Comparison of ENCODE assay signal across 8 mouse cellular contexts in the genomic region with DNA sequence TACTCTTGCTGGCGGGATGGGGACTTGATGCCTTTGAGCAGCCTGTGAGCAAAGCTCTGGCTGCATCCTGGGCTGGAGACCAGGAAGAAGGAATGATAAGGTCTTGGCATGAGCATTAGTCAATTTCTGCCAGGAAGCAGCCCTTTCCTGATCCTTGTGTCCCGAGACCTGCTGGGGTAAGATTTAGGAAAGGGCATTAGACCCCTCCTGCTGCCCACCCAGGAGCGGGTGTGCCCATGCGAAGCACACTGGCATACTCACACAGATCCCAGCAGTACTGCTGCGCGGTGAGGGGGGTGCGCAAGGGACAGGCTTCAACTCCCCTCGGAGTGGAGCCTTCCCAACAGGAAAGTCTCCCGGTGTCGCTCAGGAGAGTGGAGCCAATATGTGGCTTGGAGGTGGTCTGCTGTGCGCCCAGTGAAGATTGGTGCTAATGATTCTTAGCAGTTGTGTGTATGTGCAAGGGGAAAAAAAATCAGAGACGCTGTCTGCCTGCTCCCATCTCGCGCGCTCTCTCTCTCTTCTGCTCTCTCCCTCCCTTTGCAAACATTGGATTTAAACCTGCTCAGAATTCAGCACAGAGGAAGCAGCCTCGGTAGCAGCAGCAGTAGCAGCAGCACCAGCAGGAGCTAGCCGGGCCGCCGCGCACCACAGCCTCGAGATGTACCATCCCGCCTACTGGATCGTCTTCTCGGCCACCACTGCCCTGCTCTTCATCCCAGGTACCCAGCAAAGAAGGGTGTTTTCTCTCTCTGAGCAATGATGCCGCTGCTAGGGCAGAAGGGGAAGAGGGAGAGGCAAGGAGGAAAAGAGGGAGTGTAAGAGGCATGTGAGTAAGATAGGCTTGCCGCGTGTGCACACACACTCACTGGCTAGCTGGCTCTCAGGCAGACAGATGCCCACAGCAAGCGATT. TPM values are rescaled to one million over a fixed set of nuclear protein-coding genes. Genes with fewer than 3 reads are reported as not detected.
DNase-seq lines count a peak whose midpoint lies in the region; ATAC-seq and TF ChIP-seq lines count a peak whose summit lies in the region.

A gene (plus strand): TSS at position 51 of the 914 bp plus-strand sequence.

- no peak; the same call in 1 of the 2 replicates for ATAC-seq in heart, embryonic 13.5 days (ENCODE audit: extremely low read depth, insufficient number of reproducible peaks, low FRiP score, low TSS enrichment)
- ATAC-seq in inflammation-experienced regulatory T-cells, adult 6 months, result no peak

- H3K9me3 ChIP-seq in heart, embryonic 13.5 days, result no peaks in the 10 kb centered on the region

- H3K4me2 ChIP-seq in heart, embryonic 13.5 days, result peak within 1 kb of the TSS; percentile 76

- peak within 1 kb of the TSS; percentile 41 for H3K9ac ChIP-seq in heart, embryonic 13.5 days

- no peak within 1 kb of the TSS for H3K27ac ChIP-seq in heart, embryonic 13.5 days (replicated peaks)
- H3K27ac ChIP-seq in olfactory bulb, adult 2 months (ENCODE audit: insufficient read depth, low read depth, low read length), result peak within 1 kb of the TSS; percentile 66

- H3K36me3 ChIP-seq in heart, embryonic 13.5 days, result no peaks in the 10 kb centered on the region

- peaks cover 57% of the 10 kb centered on the region for H3K27me3 ChIP-seq in heart, embryonic 13.5 days (replicated peaks)

- no peak for TF ChIP-seq CTCF in olfactory bulb, adult 2 months (IDR thresholded peaks at IDR 0.05; ENCODE audit: insufficient read depth, low read depth, low read length)

- DNase-seq in heart, postnatal 25 days (ENCODE audit: low spot score), result no peak
- DNase-seq in cerebellum, adult 9-10 months, result peak; percentile 6
- peak; percentile 37 to 78 for DNase-seq in frontal cortex, adult 2 months (ENCODE audit: extremely low spot score in 1 of 2, low spot score in 1 of 2)
- peak; percentile 74 to 75 for DNase-seq in left cerebral cortex, postnatal 14 days (ENCODE audit: low spot score in 2 of 2)
- DNase-seq in T-cell, adult 2 months (ENCODE audit: low spot score), result no peak

- no peak for TF ChIP-seq POLR2A in olfactory bulb, adult 2 months (IDR thresholded peaks at IDR 0.05; ENCODE audit: insufficient read depth, low read depth, low read length)

- WGBS in heart, embryonic 13.5 days, result 1% methylated on average over 28 of the region's 28 CpGs
- WGBS in olfactory bulb, adult 2 months, result 2% methylated on average over 28 of the region's 28 CpGs

- peak within 1 kb of the TSS; percentile 50 for H3K4me3 ChIP-seq in heart, embryonic 13.5 days
- peak within 1 kb of the TSS; percentile 76 for H3K4me3 ChIP-seq in olfactory bulb, adult 2 months (ENCODE audit: insufficient read depth, low read depth, low read length)

- peaks cover 10% of the 10 kb centered on the region for H3K4me1 ChIP-seq in heart, embryonic 13.5 days
- H3K4me1 ChIP-seq in olfactory bulb, adult 2 months (ENCODE audit: control insufficient read depth, insufficient read depth, low read length), result peaks cover 3% of the 10 kb centered on the region; the same call in 1 of the 2 replicates

- intact Hi-C loops in heart, postnatal 25 days (cut with DNase I), result no loop called here
- intact Hi-C loops in left cerebral cortex, postnatal 14 days (cut with DNase I), result loop anchor here (5.0 kb wide), 1 partner anchor 456 kb away; no protein-coding TSS in a partner anchor

RNA-seq across cellular contexts. Expression of the gene that starts here (rescaled TPM):
- polyA plus RNA-seq in heart, embryonic 13.5 days (2015; fragmentation: Nextera tagmentation; extraction: Ambion mirVana), result 1.3 and 1.8 TPM in 2 replicates
- under 1 TPM; 0.89 to 0.96 TPM for total RNA-seq in heart, postnatal 25 days (2021)
- polyA plus RNA-seq in frontal cortex, adult 2 months (2012; rRNA removed), result 79.1 and 94.7 TPM in 2 replicates
- 100 to 1,000 TPM; 365 to 394 TPM for total RNA-seq in left cerebral cortex, postnatal 14 days (2021)
- polyA plus RNA-seq in olfactory bulb, adult 2 months (2012; ENCODE audit: insufficient read depth, insufficient read length, low replicate concordance, missing spikeins), result 164 TPM in 1 of 2 replicates, not detected in the other
- under 1 TPM in 1 of 3 experiments, not detected in 2; 0.12 TPM for polyA plus RNA-seq in inflammation-experienced regulatory T-cells, adult 6 months (2017; shearing (Covaris generic))

Comparison
In these comparisons a context has a peak if more than half of its experiments do, and no peak if none do; other contexts are left out.
1. RNA of the gene that starts here (total RNA-seq): 365 to 394 TPM in left cerebral cortex, postnatal 14 days; 0.89 to 0.96 TPM in heart, postnatal 25 days; every median in the first group is over 100 times any median in the second.
2. RNA of the gene that starts here (polyA plus RNA-seq): 79.1 to 94.7 TPM in frontal cortex, adult 2 months and 164 TPM in olfactory bulb, adult 2 months; 1.3 to 1.8 TPM in heart, embryonic 13.5 days and 0.12 TPM in inflammation-experienced regulatory T-cells, adult 6 months; every median in the first group is over 10 times any median in the second.
3. DNase-seq: peak in cerebellum, adult 9-10 months (single experiment), frontal cortex, adult 2 months (2 of 2) and left cerebral cortex, postnatal 14 days (2 of 2); none in heart, postnatal 25 days (single experiment) and T-cell, adult 2 months (single experiment).